Mouse (Mus musculus): ENCODE results near the gene Chd4. TPM values are rescaled to one million over a fixed set of nuclear protein-coding genes. Genes with fewer than 3 reads are reported as not detected.

Gene Chd4
- polyA plus RNA-seq, 1 experiment from 2014 or later: 18.2 TPM

GRCm38 (mm10) chr6:125097951-125098350, 2.2 kb downstream of the Chd4 start:
- Histone ChIP-seq H3K36me3 (ENCODE audit: control insufficient read depth, insufficient read depth) (peaks cover 36% of the 10 kb centered on the region), H3K4me3 (ENCODE audit: low read depth, low read length) (peak overlapping the region; percentile 75), H3K9ac (ENCODE audit: low read depth, low read length) (peak overlapping the region; percentile 81), H3K4me1 (ENCODE audit: control insufficient read depth, low read depth, low read length) (peaks cover 44% of the 10 kb centered on the region), H3K27me3 (ENCODE audit: control insufficient read depth, insufficient read depth, low read depth, low read length) (no peaks in the 10 kb centered on the region), H3K4me2 (ENCODE audit: low read depth, low read length) (peak overlapping the region; percentile 71), H3K27ac (ENCODE audit: low read length) (peak overlapping the region; percentile 12; the same call in 1 of the 2 replicates), H3K9me3 (replicated peaks; ENCODE audit: control insufficient read depth, low read length) (no peaks in the 10 kb centered on the region)
- 51% methylated on average over 8 of the region's 8 CpGs for WGBS (ENCODE audit: insufficient replicate concordance)
- ATAC-seq (ENCODE audit: low read depth): no peak

- ATAC-seq (ENCODE audit: low read depth): no peak
- no peaks in the 10 kb centered on the region for H3K9me3 ChIP-seq (replicated peaks; ENCODE audit: control insufficient read depth, low read length)
- H3K27ac ChIP-seq (ENCODE audit: low read length): peak overlapping the region; percentile 48
- H3K4me3 ChIP-seq (ENCODE audit: low read depth, low read length): peak overlapping the region; percentile 75
- peak overlapping the region; percentile 33 for H3K9ac ChIP-seq (ENCODE audit: low read depth, low read length)
- peaks cover 45% of the 10 kb centered on the region for H3K4me1 ChIP-seq (ENCODE audit: control insufficient read depth, low read depth, low read length)
- peaks cover 39% of the 10 kb centered on the region for H3K36me3 ChIP-seq (ENCODE audit: control insufficient read depth, insufficient read depth)
- no peaks in the 10 kb centered on the region for H3K27me3 ChIP-seq (ENCODE audit: control insufficient read depth, insufficient read depth, low read depth, low read length)
- WGBS (ENCODE audit: insufficient replicate concordance): 56% methylated on average over 3 of the region's 3 CpGs
- peak overlapping the region; percentile 71 for H3K4me2 ChIP-seq (ENCODE audit: low read depth, low read length)
These were observed 2.7 kb downstream of the Chd4 start for GRCm38 (mm10) chr6:125098513-125098912.

- H3K27me3 ChIP-seq (ENCODE audit: control insufficient read depth, insufficient read depth, low read depth, low read length): no peaks in the 10 kb centered on the region
- no peaks in the 10 kb centered on the region for H3K9me3 ChIP-seq (replicated peaks; ENCODE audit: control insufficient read depth, low read length)
- peaks cover 53% of the 10 kb centered on the region for H3K4me1 ChIP-seq (ENCODE audit: control insufficient read depth, low read depth, low read length)
- H3K4me2 ChIP-seq (ENCODE audit: low read depth, low read length): no peak overlapping the region
- peaks cover 39% of the 10 kb centered on the region for H3K36me3 ChIP-seq (ENCODE audit: control insufficient read depth, insufficient read depth)
- 0 out of 2 replicates have a peak overlapping the region, but pooled peaks have one; percentile 21 for H3K9ac ChIP-seq (ENCODE audit: low read depth, low read length)
- peak overlapping the region; percentile 48 for H3K27ac ChIP-seq (ENCODE audit: low read length)
- ATAC-seq (ENCODE audit: low read depth): no peak
- WGBS (ENCODE audit: insufficient replicate concordance): 56% methylated on average over 5 of the region's 5 CpGs
- no peak overlapping the region for H3K4me3 ChIP-seq (ENCODE audit: low read depth, low read length)
These were observed 3.7 kb downstream of the Chd4 start for GRCm38 (mm10) chr6:125099421-125099971.

GRCm38 (mm10) chr6:125101444-125101843, 5.7 kb downstream of the Chd4 start:
- no peaks in the 10 kb centered on the region for H3K27me3 ChIP-seq (ENCODE audit: control insufficient read depth, insufficient read depth, low read depth, low read length)
- H3K4me1 ChIP-seq (ENCODE audit: control insufficient read depth, low read depth, low read length): peaks cover 48% of the 10 kb centered on the region
- WGBS (ENCODE audit: insufficient replicate concordance): 93% methylated on average over 9 of the region's 9 CpGs
- H3K9me3 ChIP-seq (replicated peaks; ENCODE audit: control insufficient read depth, low read length): no peaks in the 10 kb centered on the region
- no peak overlapping the region for H3K9ac ChIP-seq (ENCODE audit: low read depth, low read length)
- no peak overlapping the region for H3K4me3 ChIP-seq (ENCODE audit: low read depth, low read length)
- no peak overlapping the region for H3K4me2 ChIP-seq (ENCODE audit: low read depth, low read length)
- H3K36me3 ChIP-seq (ENCODE audit: control insufficient read depth, insufficient read depth): peaks cover 57% of the 10 kb centered on the region
- no peak for ATAC-seq (ENCODE audit: low read depth)
- H3K27ac ChIP-seq (ENCODE audit: low read length): no peak overlapping the region

GRCm38 (mm10) chr6:125104223-125104622, 8.4 kb downstream of the Chd4 start:
- peak overlapping the region; percentile 86 for H3K27ac ChIP-seq (ENCODE audit: low read length)
- H3K27me3 ChIP-seq (ENCODE audit: control insufficient read depth, insufficient read depth, low read depth, low read length): no peaks in the 10 kb centered on the region
- peak; percentile 100 for ATAC-seq (ENCODE audit: low read depth)
- peaks cover 24% of the 10 kb centered on the region for H3K4me1 ChIP-seq (ENCODE audit: control insufficient read depth, low read depth, low read length)
- H3K4me3 ChIP-seq (ENCODE audit: low read depth, low read length): no peak overlapping the region
- peaks cover 79% of the 10 kb centered on the region for H3K36me3 ChIP-seq (ENCODE audit: control insufficient read depth, insufficient read depth)
- no peak overlapping the region for H3K9ac ChIP-seq (ENCODE audit: low read depth, low read length)
- no peaks in the 10 kb centered on the region for H3K9me3 ChIP-seq (replicated peaks; ENCODE audit: control insufficient read depth, low read length)
- 22% methylated on average over 4 of the region's 4 CpGs for WGBS (ENCODE audit: insufficient replicate concordance)
- H3K4me2 ChIP-seq (ENCODE audit: low read depth, low read length): peak overlapping the region; percentile 48

- WGBS (ENCODE audit: insufficient replicate concordance): 85% methylated on average over 2 of the region's 2 CpGs
- no peak overlapping the region for H3K9ac ChIP-seq (ENCODE audit: low read depth, low read length)
- no peak for ATAC-seq (ENCODE audit: low read depth)
- H3K4me2 ChIP-seq (ENCODE audit: low read depth, low read length): no peak overlapping the region
- H3K4me1 ChIP-seq (ENCODE audit: control insufficient read depth, low read depth, low read length): peaks cover 17% of the 10 kb centered on the region
- H3K27ac ChIP-seq (ENCODE audit: low read length): no peak overlapping the region
- H3K27me3 ChIP-seq (ENCODE audit: control insufficient read depth, insufficient read depth, low read depth, low read length): no peaks in the 10 kb centered on the region
- no peaks in the 10 kb centered on the region for H3K9me3 ChIP-seq (replicated peaks; ENCODE audit: control insufficient read depth, low read length)
- no peak overlapping the region for H3K4me3 ChIP-seq (ENCODE audit: low read depth, low read length)
- H3K36me3 ChIP-seq (ENCODE audit: control insufficient read depth, insufficient read depth): peaks cover 79% of the 10 kb centered on the region
These were observed 11.9 kb downstream of the Chd4 start for GRCm38 (mm10) chr6:125107705-125108104.

GRCm38 (mm10) chr6:125109371-125109770, 13.6 kb downstream of the Chd4 start:
- Histone ChIP-seq H3K36me3 (ENCODE audit: control insufficient read depth, insufficient read depth) (peaks cover 89% of the 10 kb centered on the region), H3K4me1 (ENCODE audit: control insufficient read depth, low read depth, low read length) (peaks cover 7% of the 10 kb centered on the region), H3K4me3 (ENCODE audit: low read depth, low read length) (no peak overlapping the region), H3K9ac (ENCODE audit: low read depth, low read length) (no peak overlapping the region), H3K4me2 (ENCODE audit: low read depth, low read length) (no peak overlapping the region), H3K9me3 (replicated peaks; ENCODE audit: control insufficient read depth, low read length) (no peaks in the 10 kb centered on the region), H3K27ac (ENCODE audit: low read length) (no peak overlapping the region), H3K27me3 (ENCODE audit: control insufficient read depth, insufficient read depth, low read depth, low read length) (no peaks in the 10 kb centered on the region)
- WGBS (ENCODE audit: insufficient replicate concordance): 87% methylated on average over 14 of the region's 14 CpGs
- ATAC-seq (ENCODE audit: low read depth): no peak

- Histone ChIP-seq H3K27ac (ENCODE audit: low read length) (no peak overlapping the region), H3K4me2 (ENCODE audit: low read depth, low read length) (no peak overlapping the region), H3K4me3 (ENCODE audit: low read depth, low read length) (no peak overlapping the region), H3K27me3 (ENCODE audit: control insufficient read depth, insufficient read depth, low read depth, low read length) (no peaks in the 10 kb centered on the region), H3K9ac (ENCODE audit: low read depth, low read length) (no peak overlapping the region), H3K36me3 (ENCODE audit: control insufficient read depth, insufficient read depth) (peaks cover 84% of the 10 kb centered on the region), H3K4me1 (ENCODE audit: control insufficient read depth, low read depth, low read length) (no peaks in the 10 kb centered on the region), H3K9me3 (replicated peaks; ENCODE audit: control insufficient read depth, low read length) (no peaks in the 10 kb centered on the region)
- no peak for ATAC-seq (ENCODE audit: low read depth)
- WGBS (ENCODE audit: insufficient replicate concordance): 86% methylated on average over 7 of the region's 7 CpGs
These were observed 15.1 kb downstream of the Chd4 start for GRCm38 (mm10) chr6:125110927-125111326.

- Histone ChIP-seq H3K4me2 (ENCODE audit: low read depth, low read length) (no peak overlapping the region), H3K4me1 (ENCODE audit: control insufficient read depth, low read depth, low read length) (no peaks in the 10 kb centered on the region), H3K9ac (ENCODE audit: low read depth, low read length) (no peak overlapping the region), H3K27me3 (ENCODE audit: control insufficient read depth, insufficient read depth, low read depth, low read length) (no peaks in the 10 kb centered on the region), H3K9me3 (replicated peaks; ENCODE audit: control insufficient read depth, low read length) (no peaks in the 10 kb centered on the region), H3K27ac (ENCODE audit: low read length) (no peak overlapping the region), H3K4me3 (ENCODE audit: low read depth, low read length) (no peak overlapping the region), H3K36me3 (ENCODE audit: control insufficient read depth, insufficient read depth) (peaks cover 78% of the 10 kb centered on the region)
- WGBS (ENCODE audit: insufficient replicate concordance): 69% methylated on average over 11 of the region's 11 CpGs
- ATAC-seq (ENCODE audit: low read depth): no peak
These were observed 16.8 kb downstream of the Chd4 start for GRCm38 (mm10) chr6:125112553-125112952.

Data from liver, embryonic 16.5 days (tissue).